In the genomic region with DNA sequence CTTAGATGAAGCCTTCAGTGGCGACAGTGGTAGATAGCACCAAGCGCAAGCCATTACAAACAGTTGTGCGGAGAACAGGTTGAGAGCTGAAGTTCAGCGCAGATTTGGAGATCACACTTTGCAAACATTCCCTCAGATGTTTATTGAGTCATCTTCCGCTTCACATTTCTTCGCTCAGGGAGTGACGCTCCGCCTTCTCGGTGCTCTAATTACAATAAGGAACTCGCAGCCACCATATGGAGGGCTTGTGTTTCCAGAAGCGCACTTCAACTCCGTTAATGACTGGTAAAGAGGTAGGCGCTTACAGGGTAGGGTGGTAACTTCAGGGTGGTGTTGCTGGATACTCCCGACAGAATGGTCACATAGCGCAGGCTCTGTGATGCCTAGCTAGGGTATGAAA, we compare ENCODE assay signal across 26 mouse cellular contexts. TPM values are rescaled to one million over a fixed set of nuclear protein-coding genes. Genes with fewer than 3 reads are reported as not detected.
A peak's percentile ranks its signal among the peaks of the same experiment; 100 is the strongest.
DNase-seq lines count a peak whose midpoint lies in the region; ATAC-seq and TF ChIP-seq lines count a peak whose summit lies in the region.
"Had no signal": no experiment of that assay in that cellular context is flagged by ENCODE, and none has a peak within 500 bp of the region (broad histone marks: within the 10 kb centered on the region; RNA-seq: fewer than 3 reads in every experiment).

No protein-coding gene starts in this region.

- no peak for TF ChIP-seq POLR2A in cerebellum, adult 2 months (IDR thresholded peaks at IDR 0.05; ENCODE audit: borderline replicate concordance, insufficient read depth, low read length)

- ATAC-seq in intestine, embryonic 16.5 days = 0 out of 2 replicates have a peak, but pooled peaks have one; percentile 21
- ATAC-seq in intestine, embryonic 15.5 days = no peak
- ATAC-seq: activated CD4-positive, CD25-positive, alpha-beta regulatory T cell, adult 4 months; hindbrain, embryonic 16.5 days; intestine, postnatal 0 days; midbrain, embryonic 13.5 days had no signal

- no peaks in the 10 kb centered on the region for H3K27me3 ChIP-seq in cerebellum, adult 2 months (ENCODE audit: control insufficient read depth, insufficient read depth, low read length)
- H3K27me3 ChIP-seq in intestine, embryonic 16.5 days (replicated peaks; ENCODE audit: control insufficient read depth, insufficient read depth, low read length) = no peaks in the 10 kb centered on the region
- H3K27me3 ChIP-seq in intestine, embryonic 15.5 days (replicated peaks) = no peaks in the 10 kb centered on the region
- H3K27me3 ChIP-seq: heart, embryonic 12.5 days; liver, embryonic 13.5 days; megakaryocyte, embryonic 14.5 days; midbrain, embryonic 13.5 days had no signal

- H3K9ac ChIP-seq in intestine, embryonic 16.5 days (ENCODE audit: low read depth, low read length) = no peak overlapping the region
- H3K9ac ChIP-seq in intestine, embryonic 15.5 days = no peak overlapping the region
- H3K9ac ChIP-seq: heart, embryonic 12.5 days; liver, embryonic 13.5 days; midbrain, embryonic 13.5 days had no signal

- TF ChIP-seq CTCF in cerebellum, adult 2 months (IDR thresholded peaks at IDR 0.05; ENCODE audit: borderline replicate concordance, insufficient read depth, low read depth, low read length) = no peak

- H3K4me1 ChIP-seq in cerebellum, adult 2 months (ENCODE audit: control insufficient read depth, insufficient read depth, low read length) = peaks cover 37% of the 10 kb centered on the region
- no peaks in the 10 kb centered on the region for H3K4me1 ChIP-seq in intestine, embryonic 16.5 days (ENCODE audit: control insufficient read depth, insufficient read depth, low read length)
- no peaks in the 10 kb centered on the region for H3K4me1 ChIP-seq in intestine, embryonic 15.5 days (replicated peaks)
- H3K4me1 ChIP-seq: liver, embryonic 13.5 days had no signal

- H3K36me3 ChIP-seq in intestine, embryonic 16.5 days (ENCODE audit: control insufficient read depth, insufficient read depth, low read length) = no peaks in the 10 kb centered on the region
- no peaks in the 10 kb centered on the region for H3K36me3 ChIP-seq in intestine, embryonic 15.5 days
- H3K36me3 ChIP-seq: forebrain, embryonic 10.5 days; heart, embryonic 12.5 days; hindbrain, embryonic 10.5 days; liver, embryonic 13.5 days; midbrain, embryonic 13.5 days had no signal

- intact Hi-C loops in left cerebral cortex, postnatal 4 days (cut with DNase I) = no loop called here

- H3K9me3 ChIP-seq in intestine, embryonic 16.5 days (ENCODE audit: control insufficient read depth, low read length) = no peaks in the 10 kb centered on the region
- H3K9me3 ChIP-seq in intestine, embryonic 15.5 days = no peaks in the 10 kb centered on the region
- H3K9me3 ChIP-seq: forebrain, embryonic 10.5 days; heart, embryonic 12.5 days; hindbrain, embryonic 10.5 days; liver, embryonic 13.5 days; megakaryocyte, embryonic 14.5 days; midbrain, embryonic 13.5 days had no signal

- no peak for DNase-seq in cerebellum, adult 2 months
- DNase-seq in cerebellum, adult 9-10 months = no peak
- DNase-seq in left cerebral cortex, adult 18-20 months (ENCODE audit: low spot score in 2 of 2) = peak; percentile 44 to 47
- DNase-seq in left cerebral cortex, postnatal 4 days = no peak
- DNase-seq in right cerebral cortex, postnatal 25 days = peak; percentile 37
- no peak for DNase-seq in embryo, embryonic 11 days
- DNase-seq: adrenal gland, adult 8-10 months; cerebellum, adult 18-20 months; cerebellum, postnatal 36 days; gastrocnemius, postnatal 25 days; heart, adult 18-20 months; heart, postnatal 10 days; kidney, postnatal 25 days; liver, embryonic 13.5 days; lung, adult 2 months; lung, postnatal 14 days had no signal

- 95% methylated on average over 15 of the region's 15 CpGs for WGBS in cerebellum, adult 2 months
- 75% methylated on average over 15 of the region's 15 CpGs for WGBS in intestine, embryonic 16.5 days
- WGBS in intestine, embryonic 15.5 days = 77% methylated on average over 15 of the region's 15 CpGs

- H3K4me3 ChIP-seq in cerebellum, adult 2 months (replicated peaks; ENCODE audit: insufficient read depth, low read depth, low read length) = no peak overlapping the region
- H3K4me3 ChIP-seq in intestine, embryonic 16.5 days (ENCODE audit: low read length) = no peak overlapping the region
- no peak overlapping the region for H3K4me3 ChIP-seq in intestine, embryonic 15.5 days (replicated peaks)
- H3K4me3 ChIP-seq: forebrain, embryonic 10.5 days; heart, embryonic 12.5 days; hindbrain, embryonic 10.5 days; liver, embryonic 13.5 days; megakaryocyte, embryonic 14.5 days; midbrain, embryonic 13.5 days had no signal

- peak overlapping the region; percentile 72 for H3K27ac ChIP-seq in cerebellum, adult 2 months (ENCODE audit: insufficient read depth, low read length)
- H3K27ac ChIP-seq in intestine, embryonic 16.5 days (ENCODE audit: low read length) = no peak overlapping the region
- H3K27ac ChIP-seq in intestine, embryonic 15.5 days = no peak overlapping the region
- H3K27ac ChIP-seq: forebrain, embryonic 10.5 days; hindbrain, embryonic 10.5 days; liver, embryonic 13.5 days; midbrain, embryonic 13.5 days had no signal

- H3K4me2 ChIP-seq in intestine, embryonic 16.5 days (ENCODE audit: low read depth, low read length) = no peak overlapping the region
- H3K4me2 ChIP-seq in intestine, embryonic 15.5 days (replicated peaks) = no peak overlapping the region
- H3K4me2 ChIP-seq: heart, embryonic 12.5 days; liver, embryonic 13.5 days; midbrain, embryonic 13.5 days had no signal

RNA-seq across cellular contexts. Expression of a gene that starts 52.0 kb away (rescaled TPM):
- polyA plus RNA-seq in cerebellum, adult 2 months (2012; rRNA removed) = 5.5 and 6.0 TPM in 2 replicates
- polyA plus RNA-seq in intestine, embryonic 16.5 days (2015; fragmentation: Nextera tagmentation; extraction: Ambion mirVana) = 252 and 287 TPM in 2 replicates
- polyA plus RNA-seq in intestine, embryonic 15.5 days (2015; fragmentation: Nextera tagmentation; extraction: Ambion mirVana) = 281 and 387 TPM in 2 replicates
- 1 to 10 TPM; 2.8 to 5.2 TPM for total RNA-seq in left cerebral cortex, adult 18-20 months (2021)
- 10 to 100 TPM; 22.1 to 32.1 TPM for total RNA-seq in left cerebral cortex, postnatal 4 days (2021)

Comparison
In these comparisons a context has a peak if more than half of its experiments do, and no peak if none do; other contexts are left out.
1. DNase-seq: peak in left cerebral cortex, adult 18-20 months (2 of 2) and right cerebral cortex, postnatal 25 days (single experiment); none in cerebellum, adult 2 months (0 of 2), cerebellum, adult 9-10 months (single experiment), left cerebral cortex, postnatal 4 days (single experiment) and embryo, embryonic 11 days (single experiment).
2. RNA of a gene that starts 52.0 kb away (polyA plus RNA-seq): 281 to 387 TPM in intestine, embryonic 15.5 days and 252 to 287 TPM in intestine, embryonic 16.5 days; 5.5 to 6.0 TPM in cerebellum, adult 2 months; every median in the first group is over 10 times any median in the second.